Mouse (Mus musculus) liver, postnatal 0 days (tissue): Measurements from ENCODE around the gene Zfp704. TPM values are rescaled to one million over a fixed set of nuclear protein-coding genes. Genes with fewer than 3 reads are reported as not detected.
A peak's percentile ranks its signal among the peaks of the same experiment; 100 is the strongest.

Source experiments
- ATAC-seq: fragments of 200-750 bp; cut with Nextera tagmentation; 2 replicates; pipeline ENCODE4 v1.8.0; 2017; ENCODE audit warnings: mild to moderate bottlenecking, moderate library complexity
- DNase-seq: peaks from one replicate; pipeline ENCODE4 v3.0.0-alpha.2; 2016
- H3K27ac ChIP-seq: fragments of 300-500 bp; sonication (generic); 2 replicates; pipeline ENCODE4 v1.5.1; 2014; ENCODE audit warnings: antibody characterized with exemption, moderate library complexity, mild to moderate bottlenecking, low read depth
- H3K27me3 ChIP-seq: fragments of 300-500 bp; sonication (generic); 2 replicates; pipeline ENCODE4 v1.6.1; 2014; ENCODE audit warnings: low read length, control low read depth, mixed read lengths; ENCODE audit not compliant: insufficient read depth
- H3K36me3 ChIP-seq: fragments of 300-500 bp; sonication (generic); replicated peaks from 2 replicates; pipeline ENCODE4 v1.6.1; 2014; ENCODE audit warnings: mild to moderate bottlenecking, control low read depth, low read length, moderate library complexity, mixed read lengths; ENCODE audit not compliant: insufficient read depth
- H3K4me1 ChIP-seq: fragments of 300-500 bp; sonication (generic); 2 replicates; pipeline ENCODE4 v1.6.1; 2014; ENCODE audit warnings: antibody characterized with exemption, mild to moderate bottlenecking, control low read depth; ENCODE audit not compliant: insufficient read depth
- H3K4me2 ChIP-seq: fragments of 300-500 bp; sonication (generic); 2 replicates; pipeline ENCODE4 v1.6.1; 2014; ENCODE audit warnings: low read depth, mild to moderate bottlenecking, low read length, moderate library complexity, mixed read lengths
- H3K4me3 ChIP-seq: fragments of 300-500 bp; sonication (generic); 2 replicates; pipeline ENCODE4 v1.5.1; 2014; ENCODE audit warnings: low read depth, low read length
- H3K9ac ChIP-seq: fragments of 300-500 bp; sonication (generic); replicated peaks from 2 replicates; pipeline ENCODE4 v1.6.1; 2014; ENCODE audit warnings: mild to moderate bottlenecking, moderate library complexity
- H3K9me3 ChIP-seq: fragments of 300-500 bp; sonication (generic); 2 replicates; pipeline ENCODE4 v1.6.1; 2016; ENCODE audit warnings: mild to moderate bottlenecking, control low read depth, low read length, mixed read lengths
- CTCF ChIP-seq: sonication (generic); IDR thresholded peaks from 2 replicates; pipeline ENCODE4 v1.5.1; 2016; ENCODE audit warnings: antibody characterized with exemption, low read depth
- EP300 ChIP-seq: IDR thresholded peaks from 2 replicates; pipeline ENCODE4 v1.6.1; 2016; ENCODE audit warnings: antibody characterized with exemption, low read depth, mild to moderate bottlenecking
- WGBS: fragments of 180-500 bp; shearing (Covaris S2); extraction: QIAGEN DNeasy Blood & Tissue Kit; methylation state at CpG from one replicate; pipeline ENCODE4 v1.1.7; 2014; ENCODE audit not compliant: insufficient replicate concordance; 5-methylcytosine and 5-hydroxymethylcytosine counted together
- polyA plus RNA-seq: library from polyadenylated mRNA; unstranded; fragments of >200 nt; fragmentation: Nextera tagmentation; extraction: Ambion mirVana; gene quantifications from 2 replicates; pipeline ENCODE4 v1.2.1, GENCODE M21; 2015

Gene Zfp704
- polyA plus RNA-seq, result 0.94 and 0.95 TPM in 2 replicates

DNA sequence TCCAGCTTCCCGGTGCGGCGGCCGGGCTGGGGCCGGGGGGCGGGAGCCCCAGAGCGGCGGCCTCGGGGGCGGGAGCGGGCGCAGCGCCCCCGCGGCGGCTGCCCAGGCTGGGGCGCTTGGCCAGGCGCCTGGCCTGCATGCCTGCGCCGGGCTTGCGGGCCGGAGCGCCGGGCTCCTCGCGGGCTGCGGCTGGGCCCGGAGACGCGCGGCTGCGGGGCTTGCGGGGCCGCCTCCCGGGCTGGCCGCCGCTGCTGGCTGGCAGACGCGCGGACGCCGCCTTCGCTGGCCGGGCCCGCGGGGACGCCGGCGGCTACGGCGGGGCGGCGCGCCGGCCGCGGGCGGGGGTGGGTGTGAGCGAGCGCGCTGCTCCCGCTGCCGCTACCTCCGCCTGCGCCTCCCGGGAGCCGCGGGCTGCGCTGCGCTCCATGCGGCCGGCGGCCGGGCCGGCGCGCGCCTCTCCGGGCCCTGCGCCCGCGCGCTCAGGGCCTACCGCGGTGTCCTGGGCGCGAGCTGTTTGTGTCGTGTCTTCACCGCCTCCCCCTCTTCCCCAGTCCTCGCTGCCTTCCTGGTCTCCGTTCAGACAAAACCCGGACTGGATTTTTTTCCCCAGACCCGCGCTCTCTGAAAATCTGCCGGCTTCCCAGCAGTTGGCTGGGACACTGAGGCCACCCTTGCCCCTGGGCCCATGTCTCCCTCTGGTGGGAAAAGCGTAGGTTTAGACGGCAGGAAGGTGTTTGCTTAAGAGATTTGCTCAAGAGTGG is at the start of gene Zfp704:
Zfp704 (minus strand) TSS at position 505 of the 761 bp plus-strand sequence.
- no peaks in the 10 kb centered on the region for H3K36me3 ChIP-seq
- H3K9me3 ChIP-seq, result no peaks in the 10 kb centered on the region
- H3K27ac ChIP-seq, result peak within 1 kb of the TSS; percentile 79
- TF ChIP-seq EP300, result no peak
- TF ChIP-seq CTCF, result peak; percentile 72
- peaks cover 7% of the 10 kb centered on the region for H3K4me1 ChIP-seq
- peak; percentile 87 for ATAC-seq
- peak within 1 kb of the TSS; percentile 93 for H3K4me2 ChIP-seq
- H3K27me3 ChIP-seq, result no peaks in the 10 kb centered on the region
- peak; percentile 80 for DNase-seq
- peak within 1 kb of the TSS; percentile 74 for H3K4me3 ChIP-seq
- WGBS, result 3% methylated on average over 64 of the region's 97 CpGs
- H3K9ac ChIP-seq, result peak within 1 kb of the TSS; percentile 73

DNA sequence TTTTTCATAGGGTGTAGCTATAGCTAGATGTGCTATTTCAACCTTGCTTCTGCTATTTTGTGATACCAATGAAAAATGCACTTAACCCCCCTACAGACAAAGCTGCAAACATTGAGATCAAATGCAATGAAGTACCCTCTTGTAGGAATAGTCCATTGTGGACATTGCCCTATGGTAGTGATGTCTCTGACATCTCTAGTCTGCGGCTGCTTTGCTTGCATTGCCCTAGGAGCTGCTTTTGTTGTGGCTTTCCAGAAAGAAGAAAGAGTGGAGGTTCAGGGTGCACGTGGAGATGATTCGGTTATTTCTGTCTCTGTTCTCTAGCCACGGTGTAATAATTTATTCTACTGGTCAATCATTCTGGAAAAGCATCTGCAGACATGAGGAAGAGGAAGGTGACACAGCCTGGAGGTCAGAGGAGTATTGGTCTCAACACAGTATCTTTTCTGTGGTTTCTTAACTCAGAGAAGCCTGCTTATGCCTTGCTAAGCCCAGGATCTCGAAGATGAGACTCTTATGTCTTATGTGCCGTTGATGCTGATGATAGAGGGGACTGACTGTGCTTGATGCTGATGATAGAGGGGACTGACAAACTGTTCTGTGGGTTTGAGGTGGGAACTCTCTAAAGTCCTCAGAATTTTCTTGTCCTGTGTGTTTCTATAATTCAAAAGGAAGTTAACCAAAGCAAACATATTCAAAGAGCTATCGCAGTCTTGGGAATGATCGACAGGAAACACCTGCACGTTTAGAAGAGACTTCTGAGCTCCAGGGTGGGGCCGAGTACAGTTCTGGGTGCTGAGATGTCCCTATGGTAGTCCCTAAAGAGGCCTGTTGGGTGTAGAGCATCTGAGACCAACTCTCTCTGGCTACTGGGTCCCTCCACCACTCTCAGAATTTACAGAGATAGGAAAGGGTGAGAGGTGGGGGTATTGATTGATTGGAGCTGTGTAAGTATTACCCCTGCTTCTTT is 23.4 kb upstream of the Zfp704 start:
- 38% methylated on average over 10 of the region's 10 CpGs for WGBS
- H3K9ac ChIP-seq, result no peak overlapping the region
- H3K36me3 ChIP-seq, result no peaks in the 10 kb centered on the region
- DNase-seq, result no peak
- H3K4me2 ChIP-seq, result no peak overlapping the region
- peaks cover 4% of the 10 kb centered on the region; the same call in 1 of the 2 replicates for H3K4me1 ChIP-seq
- H3K27me3 ChIP-seq, result peaks cover 6% of the 10 kb centered on the region; the same call in 1 of the 2 replicates
- ATAC-seq, result no peak
- no peak for TF ChIP-seq CTCF
- TF ChIP-seq EP300, result no peak
- H3K4me3 ChIP-seq, result no peak overlapping the region
- H3K9me3 ChIP-seq, result no peaks in the 10 kb centered on the region
- H3K27ac ChIP-seq, result no peak overlapping the region

DNA sequence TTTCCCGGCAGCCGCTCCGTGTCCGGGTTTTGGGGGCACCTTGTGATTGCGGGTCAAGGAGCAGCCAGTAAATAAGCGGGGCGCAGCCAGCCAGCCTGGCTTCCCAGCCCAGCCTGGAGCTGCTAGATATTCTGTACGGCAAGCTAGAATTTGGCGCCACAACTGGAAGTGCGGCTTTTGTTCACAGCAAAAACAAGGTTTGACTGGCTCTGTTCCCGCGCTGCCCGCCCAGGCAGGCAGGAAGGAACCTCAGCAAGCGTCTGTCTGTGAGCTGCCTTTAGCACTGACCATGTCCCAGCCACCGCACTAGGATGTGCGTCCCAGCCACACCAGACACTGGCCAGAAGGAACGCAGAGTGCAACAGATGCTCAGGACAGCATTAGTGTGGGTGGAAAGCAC is 20.1 kb upstream of the Zfp704 start:
- no peak for DNase-seq
- H3K4me1 ChIP-seq, result peaks cover 4% of the 10 kb centered on the region; the same call in 1 of the 2 replicates
- ATAC-seq, result no peak
- WGBS, result 27% methylated on average over 17 of the region's 17 CpGs
- H3K9me3 ChIP-seq, result no peaks in the 10 kb centered on the region
- 0 out of 2 replicates have a peak overlapping the region, but pooled peaks have one; percentile 6 for H3K4me3 ChIP-seq
- no peak overlapping the region for H3K9ac ChIP-seq
- H3K36me3 ChIP-seq, result no peaks in the 10 kb centered on the region
- H3K27me3 ChIP-seq, result peaks cover 6% of the 10 kb centered on the region; the same call in 1 of the 2 replicates
- peak overlapping the region; percentile 52 for H3K4me2 ChIP-seq
- no peak overlapping the region for H3K27ac ChIP-seq
- no peak for TF ChIP-seq CTCF

- H3K4me1 ChIP-seq, result peaks cover 4% of the 10 kb centered on the region; the same call in 1 of the 2 replicates
- TF ChIP-seq CTCF (no peak), EP300 (no peak)
- WGBS, result 65% methylated on average over 4 of the region's 4 CpGs
- H3K4me2 ChIP-seq, result no peak overlapping the region
- DNase-seq (no peak), ATAC-seq (no peak)
- no peak overlapping the region for H3K4me3 ChIP-seq
- no peak overlapping the region for H3K9ac ChIP-seq
- H3K36me3 ChIP-seq, result no peaks in the 10 kb centered on the region
- H3K27me3 ChIP-seq, result peaks cover 6% of the 10 kb centered on the region; the same call in 1 of the 2 replicates
- no peak overlapping the region for H3K27ac ChIP-seq
- no peaks in the 10 kb centered on the region for H3K9me3 ChIP-seq
These were observed 18.2 kb upstream of the Zfp704 start for GRCm38 (mm10) chr3:9628041-9628440.

DNA sequence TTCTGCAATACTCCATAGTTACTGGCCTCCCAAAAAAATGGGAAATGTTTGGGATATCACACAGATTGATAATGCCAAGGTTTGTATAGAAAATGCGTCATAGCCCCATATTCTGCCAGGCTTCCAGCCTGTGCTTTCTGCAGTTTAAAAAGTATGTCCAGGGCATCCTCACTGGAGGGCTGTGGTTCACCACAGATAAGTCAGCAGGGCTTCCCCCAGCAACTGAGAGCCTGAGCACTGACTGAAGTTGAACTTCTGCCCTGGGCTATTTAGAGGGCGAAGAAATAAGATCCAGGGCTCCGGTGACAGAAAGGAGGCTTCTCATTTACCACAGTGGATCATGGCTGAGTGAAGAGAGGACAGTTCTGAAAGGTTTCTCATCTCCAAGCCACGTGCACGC is 16.3 kb upstream of the Zfp704 start:
- ATAC-seq (no peak), DNase-seq (no peak)
- no peak for TF ChIP-seq CTCF
- no peak for TF ChIP-seq EP300
- Histone ChIP-seq H3K36me3 (no peaks in the 10 kb centered on the region), H3K27ac (no peak overlapping the region), H3K9ac (no peak overlapping the region), H3K9me3 (no peaks in the 10 kb centered on the region), H3K4me1 (peaks cover 4% of the 10 kb centered on the region; the same call in 1 of the 2 replicates), H3K4me2 (no peak overlapping the region), H3K4me3 (no peak overlapping the region), H3K27me3 (peaks cover 6% of the 10 kb centered on the region; the same call in 1 of the 2 replicates)
- 49% methylated on average over 5 of the region's 5 CpGs for WGBS

DNA sequence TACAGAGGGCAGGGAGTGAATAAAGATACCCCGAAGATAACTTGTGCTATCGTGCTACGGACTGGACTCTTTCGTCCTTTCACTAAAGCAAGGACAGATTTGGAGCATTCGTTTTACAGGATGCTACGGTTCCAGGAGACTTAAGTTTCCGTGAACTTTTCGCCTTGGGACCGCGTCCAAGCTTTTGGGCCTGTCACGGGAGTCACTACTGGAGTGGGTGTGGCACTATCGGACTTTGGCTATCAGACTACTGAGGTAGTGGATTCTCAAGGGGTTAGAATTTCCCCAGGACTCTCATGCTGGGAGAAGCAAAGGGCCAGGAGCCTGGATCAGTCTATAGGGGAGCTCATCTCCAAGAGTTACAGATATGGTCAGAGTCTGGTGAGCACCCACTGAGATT is 10.7 kb upstream of the Zfp704 start:
- Histone ChIP-seq H3K27ac (no peak overlapping the region), H3K9ac (no peak overlapping the region), H3K4me1 (no peaks in the 10 kb centered on the region), H3K4me3 (no peak overlapping the region), H3K27me3 (no peaks in the 10 kb centered on the region), H3K36me3 (no peaks in the 10 kb centered on the region), H3K9me3 (no peaks in the 10 kb centered on the region), H3K4me2 (no peak overlapping the region)
- ATAC-seq (no peak), DNase-seq (no peak)
- WGBS, result 80% methylated on average over 12 of the region's 12 CpGs
- no peak for TF ChIP-seq CTCF
- TF ChIP-seq EP300, result no peak
